Mouse (Mus musculus): ENCODE data around the gene Chchd3. TPM values are rescaled to one million over a fixed set of nuclear protein-coding genes. Genes with fewer than 3 reads are reported as not detected.

Gene Chchd3
- total RNA-seq, 4 experiments from 2014 or later, result 78.6 to 86.8 (median 83.2) TPM

GRCm38 (mm10) chr6:32807771-32808170 is 252.3 kb downstream of the Chchd3 start:
- DNase-seq (ENCODE audit: low spot score in 2 of 2), result no peak

GRCm38 (mm10) chr6:32803646-32804045 is 256.4 kb downstream of the Chchd3 start:
- no peak for DNase-seq (ENCODE audit: low spot score in 2 of 2)

GRCm38 (mm10) chr6:32801776-32802175 is 258.3 kb downstream of the Chchd3 start:
- no peak for DNase-seq (ENCODE audit: low spot score in 2 of 2)

GRCm38 (mm10) chr6:32797525-32797924 is 262.5 kb downstream of the Chchd3 start:
- DNase-seq (ENCODE audit: low spot score in 2 of 2), result no peak

GRCm38 (mm10) chr6:32795653-32796500 is 264.2 kb downstream of the Chchd3 start:
- DNase-seq (ENCODE audit: low spot score in 2 of 2), result no peak

- no peak for DNase-seq (ENCODE audit: low spot score in 2 of 2)
Observed at GRCm38 (mm10) chr6:32793575-32793974, 266.5 kb downstream of the Chchd3 start.

- DNase-seq (ENCODE audit: low spot score in 2 of 2), result no peak
Observed at GRCm38 (mm10) chr6:32793163-32793562, 266.9 kb downstream of the Chchd3 start.

- DNase-seq (ENCODE audit: low spot score in 2 of 2), result no peak
Observed at GRCm38 (mm10) chr6:32790487-32790886, 269.6 kb downstream of the Chchd3 start.

GRCm38 (mm10) chr6:32787399-32787798 is 272.7 kb downstream of the Chchd3 start:
- DNase-seq (ENCODE audit: low spot score in 2 of 2), result no peak

- DNase-seq (ENCODE audit: low spot score in 2 of 2), result no peak
Observed at GRCm38 (mm10) chr6:32786196-32786595, 273.9 kb downstream of the Chchd3 start.

GRCm38 (mm10) chr6:32783102-32783501 is 277.0 kb downstream of the Chchd3 start:
- no peak for DNase-seq (ENCODE audit: low spot score in 2 of 2)

GRCm38 (mm10) chr6:32780602-32781001 is 279.5 kb downstream of the Chchd3 start:
- DNase-seq (ENCODE audit: low spot score in 2 of 2), result peak; percentile 32 to 73

- no peak for DNase-seq (ENCODE audit: low spot score in 2 of 2)
Observed at GRCm38 (mm10) chr6:32776384-32776783, 283.7 kb downstream of the Chchd3 start.

GRCm38 (mm10) chr6:32754524-32754923 is 305.5 kb downstream of the Chchd3 start:
- peak in 1 of 2 experiments; percentile 61 for DNase-seq (ENCODE audit: low spot score in 2 of 2)

GRCm38 (mm10) chr6:32749821-32750220 is 310.2 kb downstream of the Chchd3 start:
- no peak for DNase-seq (ENCODE audit: low spot score in 2 of 2)

GRCm38 (mm10) chr6:32748777-32749176 is 311.3 kb downstream of the Chchd3 start:
- no peak for DNase-seq (ENCODE audit: low spot score in 2 of 2)

- DNase-seq (ENCODE audit: low spot score in 2 of 2), result no peak
Observed at GRCm38 (mm10) chr6:32747333-32747732, 312.7 kb downstream of the Chchd3 start.

Other genes with a start within 250 kb of the Chchd3 start
- 10 to 100 TPM; 76.3 to 80.9 (median 78.7) TPM for gene Exoc4, start 188.8 kb upstream of the Chchd3 start, total RNA-seq (2022)